Mouse (Mus musculus) sigmoid colon, adult 10 weeks (tissue): ENCODE measurements around the gene Gpr12. TPM values are rescaled to one million over a fixed set of nuclear protein-coding genes. Genes with fewer than 3 reads are reported as not detected.

Source experiments
- polyA plus RNA-seq: library from polyadenylated mRNA; stranded (reverse); fragments of 350-450 nt; fragmentation: Illumina TruSeq; extraction: RNeasy Lipid Tissue Mini Kit (QIAGEN cat#74804); gene quantifications from one replicate; pipeline ENCODE4 v1.2.3, GENCODE M21; 2014; ENCODE audit warnings: low read depth, low replicate concordance

Gpr12 gene
- polyA plus RNA-seq, result not detected

GRCm38 (mm10) chr5:146584478-146585306 lies at the start of gene Gpr12:
Gene Gpr12, minus strand, starts transcription at chr5:146585239.

GRCm38 (mm10) chr5:146555836-146556235 lies 29.2 kb downstream of the Gpr12 start, which contains the start of gene Gm3415:
Gene Gm3415, plus strand, starts transcription at chr5:146556136.

GRCm38 (mm10) chr5:146537347-146537746 lies 47.7 kb downstream of the Gpr12 start, which contains the start of gene Gm3409:
Gene Gm3409, plus strand, starts transcription at chr5:146537647.

Other genes starting within 250 kb of the Gpr12 start
- gene Wasf3, start 200.3 kb downstream of the Gpr12 start, polyA plus RNA-seq, result 5.1 TPM
- not detected for gene Gm6408, start 103.3 kb downstream of the Gpr12 start, polyA plus RNA-seq
- gene Gm6370, start 93.9 kb downstream of the Gpr12 start, polyA plus RNA-seq, result not detected
- gene 4930449I24Rik, start 82.8 kb downstream of the Gpr12 start, polyA plus RNA-seq, result not detected
- gene Gm3402, start 71.1 kb downstream of the Gpr12 start, polyA plus RNA-seq, result not detected
- gene Gm3404, start 59.4 kb downstream of the Gpr12 start, polyA plus RNA-seq, result not detected
- gene Gm3409, start 47.6 kb downstream of the Gpr12 start, polyA plus RNA-seq, result not detected
- not detected for gene Gm3415, start 29.1 kb downstream of the Gpr12 start, polyA plus RNA-seq
- 111 TPM for gene Usp12, start 209.8 kb upstream of the Gpr12 start, polyA plus RNA-seq
- gene Rpl21, start 247.7 kb upstream of the Gpr12 start, polyA plus RNA-seq, result 364 TPM